Mouse (Mus musculus) limb, embryonic 11.5 days (tissue): ENCODE data around the gene Camsap2. TPM values are rescaled to one million over a fixed set of nuclear protein-coding genes. Genes with fewer than 3 reads are reported as not detected.

Source experiments
- ATAC-seq: fragments of 200-750 bp; cut with Nextera tagmentation; 2 replicates; pipeline ENCODE4 v1.8.0; 2017; ENCODE audit warnings: low read depth; ENCODE audit not compliant: insufficient number of reproducible peaks, low FRiP score, low TSS enrichment
- DNase-seq: peaks from one replicate; pipeline ENCODE4 v3.0.0-alpha.2; 2015; ENCODE audit warnings: low spot score
- H3K27ac ChIP-seq: fragments of 300-500 bp; sonication (generic); replicated peaks from 2 replicates; pipeline ENCODE4 v1.5.1; 2014; ENCODE audit warnings: low read depth, mild to moderate bottlenecking, low read length
- H3K27me3 ChIP-seq: fragments of 300-500 bp; sonication (generic); 2 replicates; pipeline ENCODE4 v1.6.1; 2014; ENCODE audit warnings: mild to moderate bottlenecking, low read length, mixed read lengths; ENCODE audit not compliant: control insufficient read depth, insufficient read depth
- H3K36me3 ChIP-seq: fragments of 300-500 bp; sonication (generic); 2 replicates; pipeline ENCODE4 v1.6.1; 2014; ENCODE audit warnings: mild to moderate bottlenecking, low read length, moderate library complexity, mixed read lengths; ENCODE audit not compliant: control insufficient read depth, insufficient read depth
- H3K4me1 ChIP-seq: fragments of 300-500 bp; sonication (generic); 2 replicates; pipeline ENCODE4 v1.6.1; 2014; ENCODE audit warnings: low read length, mixed read lengths; ENCODE audit not compliant: control insufficient read depth, insufficient read depth
- H3K4me2 ChIP-seq: fragments of 300-500 bp; sonication (generic); 2 replicates; pipeline ENCODE4 v1.6.1; 2014; ENCODE audit warnings: low read depth, mild to moderate bottlenecking, moderate library complexity; ENCODE audit not compliant: severe bottlenecking
- H3K4me3 ChIP-seq: fragments of 300-500 bp; sonication (generic); 2 replicates; pipeline ENCODE4 v1.5.1; 2014; ENCODE audit warnings: low read depth, low read length
- H3K9ac ChIP-seq: fragments of 300-500 bp; sonication (generic); 2 replicates; pipeline ENCODE4 v1.6.1; 2014; ENCODE audit warnings: mild to moderate bottlenecking, low read length
- H3K9me3 ChIP-seq: fragments of 300-500 bp; sonication (generic); 2 replicates; pipeline ENCODE4 v1.6.1; 2016; ENCODE audit warnings: low read length; ENCODE audit not compliant: control insufficient read depth
- WGBS: fragments of 180-500 bp; shearing (Covaris S2); extraction: QIAGEN DNeasy Blood & Tissue Kit; methylation state at CpG from one replicate; pipeline ENCODE4 v1.1.7; 2014; 5-methylcytosine and 5-hydroxymethylcytosine counted together
- polyA plus RNA-seq: library from polyadenylated mRNA; unstranded; fragments of >200 nt; fragmentation: Nextera tagmentation; extraction: Ambion mirVana; gene quantifications from 2 replicates; pipeline ENCODE4 v1.2.1, GENCODE M21; 2014

The Camsap2 gene
- polyA plus RNA-seq, 1 experiment from 2014 or later: 20.6 TPM

DNA sequence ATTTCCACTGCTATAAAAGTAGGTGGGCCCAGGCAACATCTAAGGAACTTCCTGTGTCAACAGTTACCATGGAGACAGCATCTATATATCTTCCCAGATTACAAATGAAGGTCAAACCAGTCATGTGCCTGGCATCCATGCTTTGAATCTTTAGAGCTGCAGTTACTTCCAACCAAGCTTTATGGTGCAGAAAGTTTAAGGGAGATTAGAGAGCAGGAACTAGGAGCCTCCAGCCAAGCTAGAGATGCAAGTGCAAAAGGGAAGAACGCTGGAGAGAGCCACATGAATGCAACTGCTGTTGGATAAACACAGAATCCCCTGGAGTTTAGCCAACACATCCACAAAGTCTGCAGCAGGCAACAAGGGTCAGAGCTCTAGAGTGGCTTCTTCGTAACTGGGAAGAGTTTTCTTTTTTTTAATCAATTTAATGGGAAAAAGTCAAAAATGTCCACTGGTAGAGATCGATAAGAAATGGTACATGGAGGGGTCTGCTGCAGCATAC lies 4.8 kb upstream of the Camsap2 start:
- no peak for DNase-seq
- no peak for ATAC-seq
- H3K9ac ChIP-seq: no peak overlapping the region
- H3K27ac ChIP-seq: no peak overlapping the region
- H3K4me3 ChIP-seq: no peak overlapping the region
- H3K27me3 ChIP-seq: no peaks in the 10 kb centered on the region
- no peak overlapping the region for H3K4me2 ChIP-seq
- no peaks in the 10 kb centered on the region for H3K4me1 ChIP-seq
- no peaks in the 10 kb centered on the region for H3K36me3 ChIP-seq
- WGBS: 71% methylated on average over 3 of the region's 3 CpGs
- no peaks in the 10 kb centered on the region for H3K9me3 ChIP-seq

DNA sequence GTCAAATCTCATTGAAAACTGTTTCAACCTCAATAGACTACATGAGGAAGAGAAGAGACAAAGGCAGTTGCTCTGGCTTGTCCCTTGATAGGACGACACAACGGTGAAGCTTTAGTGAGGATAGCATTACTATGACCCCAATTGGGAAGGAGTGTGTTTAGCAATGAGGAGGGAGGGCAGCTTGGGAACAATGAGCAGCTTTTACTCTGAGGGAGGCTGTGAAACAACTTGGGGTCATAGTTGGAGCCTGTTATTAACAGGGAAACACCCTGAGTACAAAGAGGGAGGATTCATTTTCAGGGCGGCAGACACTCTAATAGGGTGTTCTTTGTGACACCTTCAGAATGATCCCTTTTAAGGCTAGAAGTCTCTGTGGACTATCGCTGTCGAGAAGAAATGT lies 2.2 kb upstream of the Camsap2 start:
- no peak for DNase-seq
- Histone ChIP-seq H3K27me3 (no peaks in the 10 kb centered on the region), H3K36me3 (no peaks in the 10 kb centered on the region), H3K4me1 (peaks cover 3% of the 10 kb centered on the region; the same call in 1 of the 2 replicates), H3K4me2 (no peak overlapping the region), H3K9me3 (no peaks in the 10 kb centered on the region), H3K4me3 (no peak overlapping the region), H3K27ac (no peak overlapping the region), H3K9ac (no peak overlapping the region)
- ATAC-seq: no peak
- 50% methylated on average over 5 of the region's 5 CpGs for WGBS

DNA sequence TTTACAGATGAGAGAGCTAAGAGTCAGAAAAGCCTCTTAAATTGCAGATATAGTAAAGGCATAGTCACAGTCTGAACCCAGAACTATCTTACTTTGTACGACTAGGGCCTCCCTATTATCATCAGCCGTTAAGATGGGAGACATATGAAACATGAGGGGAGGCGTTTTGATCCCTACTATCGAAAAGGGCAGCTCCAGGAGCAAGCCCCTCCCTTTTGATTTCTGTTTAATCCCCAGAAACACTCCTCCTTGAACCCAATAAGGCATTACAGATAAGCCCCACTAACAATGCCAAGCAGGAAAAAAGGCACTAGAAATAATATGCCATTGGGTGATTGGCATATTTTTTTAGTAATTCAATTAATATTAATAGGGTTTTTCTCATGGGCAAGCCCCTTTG lies 1.2 kb upstream of the Camsap2 start:
- Histone ChIP-seq H3K9ac (no peak overlapping the region), H3K4me3 (no peak overlapping the region), H3K27ac (no peak overlapping the region), H3K36me3 (no peaks in the 10 kb centered on the region), H3K9me3 (no peaks in the 10 kb centered on the region), H3K4me2 (no peak overlapping the region), H3K27me3 (no peaks in the 10 kb centered on the region), H3K4me1 (peaks cover 3% of the 10 kb centered on the region; the same call in 1 of the 2 replicates)
- no peak for ATAC-seq
- 56% methylated on average over 4 of the region's 4 CpGs for WGBS
- no peak for DNase-seq

DNA sequence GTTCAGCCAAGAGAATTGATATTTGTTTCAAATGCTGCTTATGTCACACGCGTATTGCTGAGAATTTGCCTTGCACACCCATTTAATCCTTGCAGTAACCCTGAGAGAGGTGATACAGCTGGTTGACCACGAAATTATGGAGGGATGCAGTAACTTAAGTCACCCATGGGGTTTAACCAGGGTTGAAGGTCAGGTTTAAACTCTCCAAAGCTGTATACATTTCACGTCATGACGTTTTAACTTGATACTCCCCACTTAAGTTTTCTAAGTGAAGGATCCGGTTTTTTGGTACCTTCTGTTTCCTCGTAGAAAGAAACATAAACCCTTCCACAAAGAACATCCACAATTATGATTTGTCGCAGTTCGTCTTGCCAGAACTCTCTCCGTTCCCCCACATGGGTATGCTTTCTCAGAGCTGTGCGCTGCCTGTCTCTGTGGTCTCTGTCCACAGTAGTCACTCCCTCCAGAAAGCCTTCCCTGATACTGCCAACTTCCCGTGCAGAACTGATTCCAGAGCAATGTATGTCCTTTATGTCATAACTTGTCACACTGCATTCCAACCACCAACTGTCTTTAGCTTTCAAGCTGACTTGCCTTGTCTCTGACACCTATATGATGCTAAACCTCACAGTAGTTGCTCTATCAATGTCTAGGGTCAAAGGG lies 600 bp upstream of the Camsap2 start:
- no peaks in the 10 kb centered on the region for H3K9me3 ChIP-seq
- peak overlapping the region; percentile 96 for H3K9ac ChIP-seq
- WGBS: 6% methylated on average over 12 of the region's 12 CpGs
- no peaks in the 10 kb centered on the region for H3K27me3 ChIP-seq
- H3K4me2 ChIP-seq: peak overlapping the region; percentile 76
- no peaks in the 10 kb centered on the region for H3K36me3 ChIP-seq
- peak; percentile 48; the same call in 1 of the 2 replicates for ATAC-seq
- H3K4me1 ChIP-seq: peaks cover 3% of the 10 kb centered on the region; the same call in 1 of the 2 replicates
- peak; percentile 33 for DNase-seq
- H3K4me3 ChIP-seq: peak overlapping the region; percentile 83
- no peak overlapping the region for H3K27ac ChIP-seq

DNA sequence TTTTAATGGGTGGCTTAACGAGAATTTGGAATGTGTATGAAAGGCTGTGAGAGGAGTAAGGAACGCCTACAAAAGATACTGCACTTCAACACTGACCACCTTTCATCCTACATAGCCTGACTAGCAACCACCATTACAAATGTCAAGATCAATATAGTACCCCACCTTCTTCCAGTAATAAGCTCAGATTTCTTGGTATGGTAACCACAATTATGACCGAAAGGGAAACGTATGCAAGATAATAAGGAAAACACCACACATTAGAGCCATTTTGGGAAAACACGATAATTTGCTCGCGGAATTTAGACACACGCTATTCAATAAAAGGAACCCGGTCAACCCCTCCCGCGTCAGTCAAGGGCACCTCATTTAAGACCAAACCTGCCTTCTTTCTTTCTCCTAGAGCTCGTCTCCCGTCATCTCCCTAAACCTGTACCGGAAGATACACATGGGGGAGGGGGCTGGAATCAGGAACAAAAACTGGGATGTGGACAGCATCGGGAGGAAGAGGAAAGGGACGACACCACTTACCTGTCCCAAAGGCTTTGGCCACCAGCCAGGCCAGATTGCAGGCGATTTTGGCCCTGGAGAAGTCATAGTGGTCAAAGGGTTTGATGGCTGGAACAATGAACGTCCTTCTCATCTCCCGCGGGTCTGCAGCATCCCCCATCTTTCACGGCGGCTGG lies 993 bp downstream of the Camsap2 start:
- H3K27me3 ChIP-seq: no peaks in the 10 kb centered on the region
- peak overlapping the region; percentile 76 for H3K4me2 ChIP-seq
- peaks cover 3% of the 10 kb centered on the region; the same call in 1 of the 2 replicates for H3K4me1 ChIP-seq
- H3K27ac ChIP-seq: no peak overlapping the region
- H3K36me3 ChIP-seq: no peaks in the 10 kb centered on the region
- H3K4me3 ChIP-seq: peak overlapping the region; percentile 83
- peak overlapping the region; percentile 96 for H3K9ac ChIP-seq
- DNase-seq: peak; percentile 65
- ATAC-seq: no peak
- WGBS: 1% methylated on average over 22 of the region's 22 CpGs
- H3K9me3 ChIP-seq: no peaks in the 10 kb centered on the region

DNA sequence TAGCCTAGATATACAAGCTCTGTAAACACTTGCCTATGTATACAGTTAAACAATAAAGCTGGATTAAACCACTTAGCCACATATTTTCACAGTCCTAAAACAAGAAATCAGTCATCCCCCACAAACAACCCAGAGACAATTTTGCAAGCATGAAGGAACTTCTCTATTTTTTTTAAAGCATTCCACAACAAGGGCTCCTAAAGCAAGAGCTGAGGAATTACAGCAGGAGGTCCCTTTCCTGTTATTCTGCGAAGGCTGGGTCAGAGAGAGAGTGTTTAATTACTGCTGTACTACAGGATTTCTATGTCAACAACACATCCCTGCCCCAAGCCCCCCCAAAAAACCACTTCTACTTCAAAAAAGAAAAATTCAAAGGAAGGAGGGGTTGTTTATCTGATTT lies 1.6 kb downstream of the Camsap2 start:
- WGBS: 0% methylated on average over 1 of the region's 1 CpGs
- Histone ChIP-seq H3K4me3 (peak overlapping the region; percentile 83), H3K4me1 (peaks cover 3% of the 10 kb centered on the region; the same call in 1 of the 2 replicates), H3K36me3 (no peaks in the 10 kb centered on the region), H3K27me3 (no peaks in the 10 kb centered on the region), H3K9me3 (no peaks in the 10 kb centered on the region), H3K27ac (no peak overlapping the region), H3K9ac (no peak overlapping the region), H3K4me2 (peak overlapping the region; percentile 76)
- ATAC-seq: no peak
- DNase-seq: no peak

DNA sequence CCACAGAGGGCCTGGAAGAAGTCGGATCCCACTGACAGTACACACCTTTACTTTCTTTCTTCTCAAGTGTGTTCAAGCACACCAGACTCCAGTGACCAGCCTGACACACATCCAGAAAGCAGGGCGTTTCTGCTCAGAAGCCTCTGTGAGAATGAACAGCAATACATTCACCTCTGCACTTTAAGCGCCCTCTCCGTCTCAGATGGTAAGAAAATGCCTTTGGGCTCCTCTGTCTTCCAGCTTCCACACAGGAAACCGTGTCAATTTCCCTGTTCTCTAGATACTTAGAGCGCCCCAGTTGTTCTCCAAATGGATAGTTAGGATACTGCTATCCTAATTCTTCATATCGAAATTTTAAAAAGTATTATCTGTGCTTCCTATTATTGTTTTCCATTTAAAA lies 2.2 kb downstream of the Camsap2 start:
- H3K4me2 ChIP-seq: peak overlapping the region; percentile 76
- 26% methylated on average over 7 of the region's 7 CpGs for WGBS
- H3K27me3 ChIP-seq: no peaks in the 10 kb centered on the region

DNA sequence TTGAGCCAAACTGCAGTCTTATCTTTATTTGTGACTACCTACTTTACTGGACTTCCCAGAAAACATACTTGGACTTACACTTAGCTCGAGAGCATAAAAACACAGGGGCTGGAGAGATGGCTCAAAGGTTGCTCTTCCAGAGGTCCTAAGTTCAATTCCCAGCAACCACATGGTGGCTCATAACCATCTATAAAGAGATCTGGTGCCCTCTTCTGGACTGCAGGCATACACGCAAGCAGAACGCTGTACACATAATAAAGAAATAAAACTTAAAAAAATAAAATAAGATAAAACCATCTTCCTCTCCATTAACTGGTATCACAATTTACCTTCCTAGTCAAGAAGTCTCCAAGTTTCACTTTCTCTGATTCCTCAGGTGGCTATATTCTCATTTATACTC lies 5.4 kb downstream of the Camsap2 start:
- Histone ChIP-seq H3K36me3 (no peaks in the 10 kb centered on the region), H3K27me3 (no peaks in the 10 kb centered on the region), H3K4me1 (peaks cover 3% of the 10 kb centered on the region; the same call in 1 of the 2 replicates), H3K9me3 (no peaks in the 10 kb centered on the region), H3K27ac (no peak overlapping the region), H3K9ac (no peak overlapping the region), H3K4me3 (no peak overlapping the region), H3K4me2 (no peak overlapping the region)
- DNase-seq (no peak), ATAC-seq (no peak)
- 97% methylated on average over 3 of the region's 3 CpGs for WGBS

More for the DNA sequence above, 2.2 kb downstream of the Camsap2 start:
- peaks cover 3% of the 10 kb centered on the region; the same call in 1 of the 2 replicates for H3K4me1 ChIP-seq
- no peak overlapping the region for H3K9ac ChIP-seq
- no peak overlapping the region for H3K27ac ChIP-seq
- H3K36me3 ChIP-seq: no peaks in the 10 kb centered on the region
- DNase-seq (no peak), ATAC-seq (no peak)
- H3K4me3 ChIP-seq: peak overlapping the region; percentile 21
- no peaks in the 10 kb centered on the region for H3K9me3 ChIP-seq
